Mouse (Mus musculus) neural tube, embryonic 12.5 days (tissue): ENCODE measurements at regions not wholly inside any gene's neighbourhood (a gene's known extent, or its start where the extent isn't known, plus 50 kb on each side); places are given as distances from the start of the nearest gene placed in this dataset.

ENCODE experiments used
- ATAC-seq: fragments of 200-750 bp; cut with Nextera tagmentation; 2 replicates; pipeline ENCODE4 v1.8.0; 2017; ENCODE audit warnings: low read depth, mild to moderate bottlenecking, moderate TSS enrichment, moderate library complexity; ENCODE audit not compliant: low FRiP score
- H3K27ac ChIP-seq: fragments of 300-500 bp; sonication (generic); 2 replicates; pipeline ENCODE4 v1.5.1; 2016
- H3K27me3 ChIP-seq: fragments of 300-500 bp; sonication (generic); replicated peaks from 2 replicates; pipeline ENCODE4 v1.6.1; 2016; ENCODE audit warnings: mild to moderate bottlenecking
- H3K36me3 ChIP-seq: fragments of 300-500 bp; sonication (generic); 2 replicates; pipeline ENCODE4 v1.6.1; 2016; ENCODE audit warnings: mild to moderate bottlenecking
- H3K4me1 ChIP-seq: fragments of 300-500 bp; sonication (generic); 2 replicates; pipeline ENCODE4 v1.6.1; 2016
- H3K4me2 ChIP-seq: fragments of 300-500 bp; sonication (generic); replicated peaks from 2 replicates; pipeline ENCODE4 v1.6.1; 2016; ENCODE audit warnings: mild to moderate bottlenecking
- H3K4me3 ChIP-seq: fragments of 300-500 bp; sonication (generic); 2 replicates; pipeline ENCODE4 v1.5.1; 2016
- H3K9ac ChIP-seq: fragments of 300-500 bp; sonication (generic); 2 replicates; pipeline ENCODE4 v1.6.1; 2016; ENCODE audit warnings: mild to moderate bottlenecking
- H3K9me3 ChIP-seq: fragments of 300-500 bp; sonication (generic); 2 replicates; pipeline ENCODE4 v1.6.1; 2016; ENCODE audit warnings: mild to moderate bottlenecking
- WGBS: fragments of 180-500 bp; shearing (Covaris S2); methylation state at CpG from one replicate; pipeline ENCODE4 v1.1.7; 2016; 5-methylcytosine and 5-hydroxymethylcytosine counted together

GRCm38 (mm10) chr2:160000449-160000848 is 333.5 kb downstream of the Gm826 start:
- Histone ChIP-seq H3K4me1 (no peaks in the 10 kb centered on the region; the same call in 1 of the 2 replicates), H3K4me2 (no peak overlapping the region), H3K36me3 (no peaks in the 10 kb centered on the region), H3K27ac (no peak overlapping the region), H3K4me3 (no peak overlapping the region), H3K9ac (no peak overlapping the region), H3K27me3 (peaks cover 4% of the 10 kb centered on the region; the same call in 1 of the 2 replicates), H3K9me3 (no peaks in the 10 kb centered on the region)
- 63% methylated on average over 4 of the region's 4 CpGs for WGBS
- no peak for ATAC-seq

DNA sequence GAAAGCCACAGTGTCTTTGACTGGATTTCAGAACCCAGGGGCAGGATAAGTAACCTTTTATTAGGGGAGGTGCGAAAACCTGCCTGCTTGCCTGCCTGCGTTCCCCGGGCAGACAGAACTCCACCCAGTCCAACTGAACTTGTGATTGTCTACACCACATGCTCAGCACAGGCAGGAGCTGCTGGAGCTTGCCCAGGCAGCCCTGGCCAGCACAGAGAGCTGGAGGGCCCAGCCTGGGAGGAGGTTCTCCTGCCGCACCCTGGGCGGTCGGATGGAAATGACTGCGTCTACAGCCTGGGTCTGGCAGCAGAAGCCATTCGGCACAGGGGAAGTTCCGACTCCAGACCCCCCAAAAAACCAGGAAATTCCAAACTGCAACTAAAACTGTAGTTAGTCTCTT is 336.6 kb downstream of the Gm826 start:
- H3K9me3 ChIP-seq: no peaks in the 10 kb centered on the region
- 71% methylated on average over 9 of the region's 9 CpGs for WGBS
- no peak overlapping the region for H3K4me2 ChIP-seq
- H3K4me3 ChIP-seq: no peak overlapping the region
- H3K27me3 ChIP-seq: peaks cover 4% of the 10 kb centered on the region; the same call in 1 of the 2 replicates
- H3K9ac ChIP-seq: no peak overlapping the region
- no peaks in the 10 kb centered on the region for H3K36me3 ChIP-seq
- no peak for ATAC-seq
- H3K4me1 ChIP-seq: no peaks in the 10 kb centered on the region; the same call in 1 of the 2 replicates
- no peak overlapping the region for H3K27ac ChIP-seq

- Histone ChIP-seq H3K9ac (no peak overlapping the region), H3K4me2 (no peak overlapping the region), H3K9me3 (no peaks in the 10 kb centered on the region), H3K4me1 (no peaks in the 10 kb centered on the region; the same call in 1 of the 2 replicates), H3K27ac (no peak overlapping the region), H3K27me3 (peaks cover 4% of the 10 kb centered on the region; the same call in 1 of the 2 replicates), H3K36me3 (no peaks in the 10 kb centered on the region), H3K4me3 (no peak overlapping the region)
- ATAC-seq: no peak
- WGBS: 20% methylated on average over 3 of the region's 3 CpGs
Observed at GRCm38 (mm10) chr2:159994490-159994889, 339.5 kb downstream of the Gm826 start.

- Histone ChIP-seq H3K27me3 (no peaks in the 10 kb centered on the region), H3K4me3 (no peak overlapping the region), H3K9me3 (no peaks in the 10 kb centered on the region), H3K27ac (no peak overlapping the region), H3K9ac (no peak overlapping the region), H3K36me3 (no peaks in the 10 kb centered on the region), H3K4me2 (no peak overlapping the region), H3K4me1 (no peaks in the 10 kb centered on the region)
- ATAC-seq: no peak
- 85% methylated on average over 7 of the region's 7 CpGs for WGBS
Observed at GRCm38 (mm10) chr2:159986719-159987118, 347.2 kb downstream of the Gm826 start.

GRCm38 (mm10) chr2:159981694-159982093 is 352.3 kb downstream of the Gm826 start:
- Histone ChIP-seq H3K36me3 (no peaks in the 10 kb centered on the region), H3K9ac (no peak overlapping the region), H3K27me3 (no peaks in the 10 kb centered on the region), H3K27ac (no peak overlapping the region), H3K4me1 (no peaks in the 10 kb centered on the region), H3K4me3 (no peak overlapping the region), H3K4me2 (no peak overlapping the region), H3K9me3 (no peaks in the 10 kb centered on the region)
- WGBS: 96% methylated on average over 3 of the region's 3 CpGs
- ATAC-seq: no peak

- Histone ChIP-seq H3K36me3 (no peaks in the 10 kb centered on the region), H3K9me3 (no peaks in the 10 kb centered on the region), H3K27me3 (no peaks in the 10 kb centered on the region), H3K9ac (no peak overlapping the region), H3K27ac (no peak overlapping the region), H3K4me2 (no peak overlapping the region), H3K4me1 (no peaks in the 10 kb centered on the region), H3K4me3 (no peak overlapping the region)
- 68% methylated on average over 1 of the region's 1 CpGs for WGBS
- no peak for ATAC-seq
Observed at GRCm38 (mm10) chr2:159950369-159950768, 383.6 kb downstream of the Gm826 start.

DNA sequence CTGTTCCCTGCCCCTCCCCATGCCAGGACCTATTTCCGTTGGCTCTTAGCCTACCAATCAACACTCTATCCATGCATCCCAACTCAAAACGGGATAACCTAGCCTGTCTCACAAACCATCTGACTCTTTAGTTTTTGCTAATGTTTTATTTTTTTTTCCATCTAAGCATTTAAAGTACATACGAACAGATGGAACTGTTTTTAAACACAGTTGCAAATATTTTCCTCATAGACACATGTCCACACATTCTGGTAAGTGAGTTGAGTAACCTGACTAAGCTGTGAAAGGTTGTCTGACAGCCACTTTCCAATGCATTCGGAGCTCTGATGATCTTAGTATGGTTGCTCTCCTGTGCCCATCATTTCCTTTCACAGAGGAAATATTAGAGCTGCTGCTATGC is 384.9 kb downstream of the Gm826 start:
- H3K4me3 ChIP-seq: no peak overlapping the region
- H3K4me1 ChIP-seq: no peaks in the 10 kb centered on the region
- H3K27me3 ChIP-seq: no peaks in the 10 kb centered on the region
- 92% methylated on average over 4 of the region's 4 CpGs for WGBS
- H3K36me3 ChIP-seq: no peaks in the 10 kb centered on the region
- ATAC-seq: no peak
- no peak overlapping the region for H3K9ac ChIP-seq
- H3K4me2 ChIP-seq: no peak overlapping the region
- no peak overlapping the region for H3K27ac ChIP-seq
- no peaks in the 10 kb centered on the region for H3K9me3 ChIP-seq

GRCm38 (mm10) chr2:159930744-159931143 is 403.2 kb downstream of the Gm826 start:
- 89% methylated on average over 2 of the region's 2 CpGs for WGBS
- no peaks in the 10 kb centered on the region for H3K9me3 ChIP-seq
- H3K9ac ChIP-seq: no peak overlapping the region

GRCm38 (mm10) chr2:159889701-159890100 is 444.3 kb downstream of the Gm826 start:
- Histone ChIP-seq H3K27me3 (no peaks in the 10 kb centered on the region), H3K4me1 (no peaks in the 10 kb centered on the region), H3K27ac (no peak overlapping the region), H3K4me2 (no peak overlapping the region), H3K9ac (no peak overlapping the region), H3K36me3 (no peaks in the 10 kb centered on the region), H3K4me3 (no peak overlapping the region), H3K9me3 (no peaks in the 10 kb centered on the region)
- 89% methylated on average over 2 of the region's 2 CpGs for WGBS
- ATAC-seq: no peak

More at GRCm38 (mm10) chr2:159930744-159931143, 403.2 kb downstream of the Gm826 start:
- Histone ChIP-seq H3K27ac (no peak overlapping the region), H3K4me3 (no peak overlapping the region), H3K4me1 (no peaks in the 10 kb centered on the region), H3K36me3 (no peaks in the 10 kb centered on the region), H3K27me3 (no peaks in the 10 kb centered on the region), H3K4me2 (no peak overlapping the region)
- ATAC-seq: no peak

DNA sequence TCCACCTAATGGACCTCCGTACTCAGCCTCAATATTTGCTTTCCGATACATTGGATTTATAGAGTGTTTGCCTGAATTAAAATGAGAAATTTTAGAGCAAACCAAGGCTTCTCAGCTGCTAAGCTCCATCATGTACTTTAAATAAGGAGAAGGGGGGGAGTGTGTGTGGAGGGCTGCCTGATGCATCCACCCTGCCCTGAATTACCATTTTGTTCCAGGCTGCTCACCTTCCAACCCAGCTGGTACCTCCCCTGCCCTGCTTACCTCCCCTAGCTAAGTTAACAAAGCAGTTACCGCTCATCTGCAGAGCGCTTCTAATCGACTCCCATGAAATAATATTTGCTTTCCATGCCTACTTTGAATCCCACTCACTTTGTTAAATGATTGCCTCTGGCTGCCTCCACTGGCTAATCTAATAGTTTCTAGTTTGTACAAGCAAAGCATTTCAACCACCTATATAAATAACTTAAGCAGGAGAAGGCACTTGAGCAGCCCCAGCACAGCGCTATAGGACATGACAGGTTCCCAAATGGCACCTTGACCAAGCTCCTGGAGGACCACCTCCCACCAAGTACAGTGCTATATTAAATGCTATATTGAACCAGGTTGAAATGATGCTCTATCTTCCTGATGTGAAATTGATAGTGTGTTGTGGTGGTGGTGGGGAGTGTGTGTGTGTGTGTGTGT is 449.0 kb downstream of the Gm826 start:
- no peak for ATAC-seq
- no peak overlapping the region for H3K27ac ChIP-seq
- H3K9ac ChIP-seq: no peak overlapping the region
- no peaks in the 10 kb centered on the region for H3K9me3 ChIP-seq
- no peak overlapping the region for H3K4me3 ChIP-seq
- no peaks in the 10 kb centered on the region for H3K27me3 ChIP-seq
- H3K4me2 ChIP-seq: no peak overlapping the region
- H3K4me1 ChIP-seq: no peaks in the 10 kb centered on the region
- H3K36me3 ChIP-seq: no peaks in the 10 kb centered on the region
- WGBS: 91% methylated on average over 6 of the region's 6 CpGs

DNA sequence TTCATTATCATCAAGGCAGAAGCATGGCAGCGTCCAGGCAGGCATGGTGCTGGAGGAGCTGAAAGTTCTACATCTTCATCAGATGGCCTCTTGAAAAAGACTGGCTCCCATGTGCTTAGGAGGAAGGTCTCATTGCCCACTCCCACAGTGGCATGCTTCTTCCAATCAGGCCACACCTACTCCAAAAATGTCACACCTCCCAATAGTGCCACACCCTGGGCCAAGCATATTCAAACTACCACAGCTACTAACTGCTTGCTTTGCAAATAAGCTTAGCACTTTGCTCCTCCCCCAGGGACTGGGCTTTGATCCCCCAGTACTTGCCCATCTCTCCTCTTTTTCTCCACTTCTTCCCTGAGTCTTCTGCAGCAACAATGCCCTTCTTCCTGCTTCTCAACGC is 467.0 kb downstream of the Gm826 start:
- H3K9me3 ChIP-seq: no peaks in the 10 kb centered on the region
- ATAC-seq: no peak
- H3K4me3 ChIP-seq: no peak overlapping the region
- 65% methylated on average over 2 of the region's 2 CpGs for WGBS
- H3K36me3 ChIP-seq: no peaks in the 10 kb centered on the region
- no peak overlapping the region for H3K27ac ChIP-seq
- no peaks in the 10 kb centered on the region for H3K4me1 ChIP-seq
- H3K27me3 ChIP-seq: no peaks in the 10 kb centered on the region
- no peak overlapping the region for H3K4me2 ChIP-seq
- H3K9ac ChIP-seq: no peak overlapping the region

DNA sequence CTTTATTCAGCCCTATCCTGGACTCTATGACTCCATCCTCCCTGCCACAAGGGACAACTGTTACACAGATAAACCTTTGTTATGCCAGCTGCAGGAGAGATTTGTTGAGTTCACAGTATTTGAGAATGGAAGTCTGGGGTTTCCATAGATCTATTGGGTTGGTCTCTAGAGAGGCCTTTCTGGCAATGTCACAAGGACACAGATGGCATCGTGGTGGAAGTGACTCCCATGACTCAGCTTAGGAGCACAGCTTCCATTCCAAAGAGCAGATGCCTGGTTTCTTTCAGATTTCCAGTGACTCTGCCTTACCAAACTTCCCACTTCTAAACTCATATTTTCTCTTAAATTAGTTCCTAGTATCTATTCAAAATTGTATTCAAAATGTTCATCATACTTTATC is 467.6 kb downstream of the Gm826 start:
- WGBS: 90% methylated on average over 1 of the region's 1 CpGs
- Histone ChIP-seq H3K27ac (no peak overlapping the region), H3K9ac (no peak overlapping the region), H3K27me3 (no peaks in the 10 kb centered on the region), H3K36me3 (no peaks in the 10 kb centered on the region), H3K9me3 (no peaks in the 10 kb centered on the region), H3K4me2 (no peak overlapping the region), H3K4me3 (no peak overlapping the region), H3K4me1 (no peaks in the 10 kb centered on the region)
- ATAC-seq: no peak

- H3K4me3 ChIP-seq: no peak overlapping the region
- WGBS: 51% methylated on average over 1 of the region's 1 CpGs
- H3K9ac ChIP-seq: no peak overlapping the region
- no peak for ATAC-seq
- no peaks in the 10 kb centered on the region for H3K9me3 ChIP-seq
- H3K27ac ChIP-seq: no peak overlapping the region
- H3K4me2 ChIP-seq: no peak overlapping the region
- H3K4me1 ChIP-seq: no peaks in the 10 kb centered on the region
- no peaks in the 10 kb centered on the region for H3K27me3 ChIP-seq
- no peaks in the 10 kb centered on the region for H3K36me3 ChIP-seq
Observed at GRCm38 (mm10) chr2:159863185-159863584, 470.8 kb downstream of the Gm826 start.
